Mouse (Mus musculus): ENCODE measurements around the gene Rragc. TPM values are rescaled to one million over a fixed set of nuclear protein-coding genes. Genes with fewer than 3 reads are reported as not detected.

Gene Rragc
- polyA plus RNA-seq, 1 experiment from 2014 or later = 34.0 TPM

GRCm38 (mm10) chr4:123952059-123952458, 34.8 kb downstream of the Rragc start:
- H3K4me3 ChIP-seq = no peak overlapping the region
- peaks cover 13% of the 10 kb centered on the region for H3K27me3 ChIP-seq
- H3K9ac ChIP-seq = no peak overlapping the region
- no peaks in the 10 kb centered on the region for H3K36me3 ChIP-seq
- peaks cover 8% of the 10 kb centered on the region for H3K4me1 ChIP-seq (replicated peaks)
- 48% methylated on average over 8 of the region's 8 CpGs for WGBS
- no peaks in the 10 kb centered on the region for H3K9me3 ChIP-seq (replicated peaks)
- no peak overlapping the region for H3K4me2 ChIP-seq
- H3K27ac ChIP-seq = no peak overlapping the region
- ATAC-seq (replicated peaks; ENCODE audit: insufficient number of reproducible peaks, insufficient read depth, low FRiP score, low read depth) = no peak

GRCm38 (mm10) chr4:123956703-123957491, 39.7 kb downstream of the Rragc start:
- 4% methylated on average over 31 of the region's 31 CpGs for WGBS
- Histone ChIP-seq H3K27ac (no peak overlapping the region), H3K36me3 (no peaks in the 10 kb centered on the region), H3K4me1 (replicated peaks) (peaks cover 15% of the 10 kb centered on the region), H3K4me2 (peak overlapping the region; percentile 59), H3K4me3 (peak overlapping the region; percentile 32), H3K9ac (peak overlapping the region; percentile 35; the same call in 1 of the 2 replicates), H3K9me3 (replicated peaks) (no peaks in the 10 kb centered on the region), H3K27me3 (peaks cover 23% of the 10 kb centered on the region)
- no peak for ATAC-seq (replicated peaks; ENCODE audit: insufficient number of reproducible peaks, insufficient read depth, low FRiP score, low read depth)

GRCm38 (mm10) chr4:123957492-123957808, 40.2 kb downstream of the Rragc start:
- Histone ChIP-seq H3K27ac (no peak overlapping the region), H3K9me3 (replicated peaks) (no peaks in the 10 kb centered on the region), H3K4me2 (peak overlapping the region; percentile 59), H3K4me1 (replicated peaks) (peaks cover 15% of the 10 kb centered on the region), H3K9ac (no peak overlapping the region), H3K36me3 (no peaks in the 10 kb centered on the region), H3K4me3 (peak overlapping the region; percentile 32), H3K27me3 (peaks cover 26% of the 10 kb centered on the region)
- ATAC-seq (replicated peaks; ENCODE audit: insufficient number of reproducible peaks, insufficient read depth, low FRiP score, low read depth) = no peak
- WGBS = 56% methylated on average over 4 of the region's 4 CpGs

DNA sequence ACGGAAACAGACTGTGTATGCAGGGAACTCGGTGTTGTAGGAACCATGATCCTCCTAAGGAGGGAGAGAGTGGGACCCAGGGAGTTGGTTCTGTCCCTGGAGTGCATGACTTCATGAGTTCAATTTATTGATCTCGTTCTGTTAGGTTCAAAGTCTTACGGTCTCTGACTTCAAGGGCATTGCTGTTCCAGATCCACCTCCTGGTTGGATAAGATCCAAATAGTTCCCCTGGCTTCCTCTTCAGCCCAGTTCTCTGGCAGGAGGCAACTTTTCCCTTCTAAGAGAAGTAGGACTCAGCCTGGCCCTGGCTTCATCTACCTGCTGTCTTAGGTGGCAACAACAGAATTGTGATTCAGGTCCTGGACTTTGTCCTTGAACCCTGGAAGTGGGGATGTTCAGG, 40.6 kb downstream of the Rragc start:
- no peak for ATAC-seq (replicated peaks; ENCODE audit: insufficient number of reproducible peaks, insufficient read depth, low FRiP score, low read depth)
- Histone ChIP-seq H3K4me2 (no peak overlapping the region), H3K27me3 (peaks cover 26% of the 10 kb centered on the region), H3K36me3 (no peaks in the 10 kb centered on the region), H3K9ac (no peak overlapping the region), H3K9me3 (replicated peaks) (no peaks in the 10 kb centered on the region), H3K4me1 (replicated peaks) (peaks cover 15% of the 10 kb centered on the region), H3K4me3 (no peak overlapping the region), H3K27ac (no peak overlapping the region)
- 52% methylated on average over 4 of the region's 4 CpGs for WGBS

DNA sequence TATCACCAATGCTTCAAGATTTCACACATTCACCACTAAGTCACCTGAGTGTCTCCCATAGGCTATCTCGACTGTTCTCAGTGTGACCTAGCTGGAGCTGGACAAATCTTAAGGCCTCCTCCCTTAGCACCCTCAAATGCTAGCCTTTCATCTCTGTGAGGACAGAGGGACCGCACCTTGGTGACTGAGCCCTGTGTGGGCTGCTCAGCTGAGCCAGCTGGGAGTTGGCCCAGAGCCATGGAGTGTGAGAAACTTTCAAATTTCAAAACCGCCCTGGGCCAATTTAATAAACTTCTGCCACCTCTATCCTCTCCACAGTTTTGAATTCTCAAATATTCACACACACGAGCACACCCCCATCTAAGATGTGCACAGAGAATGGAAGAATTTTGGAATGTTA, 43.7 kb downstream of the Rragc start:
- no peak overlapping the region for H3K9ac ChIP-seq
- WGBS = 33% methylated on average over 4 of the region's 4 CpGs
- no peak overlapping the region for H3K4me3 ChIP-seq
- 0 out of 2 replicates have a peak overlapping the region, but pooled peaks have one; percentile 18 for H3K4me2 ChIP-seq
- peaks cover 15% of the 10 kb centered on the region for H3K4me1 ChIP-seq (replicated peaks)
- ATAC-seq (replicated peaks; ENCODE audit: insufficient number of reproducible peaks, insufficient read depth, low FRiP score, low read depth) = no peak
- peaks cover 23% of the 10 kb centered on the region for H3K27me3 ChIP-seq
- no peak overlapping the region for H3K27ac ChIP-seq
- H3K9me3 ChIP-seq (replicated peaks) = no peaks in the 10 kb centered on the region
- H3K36me3 ChIP-seq = no peaks in the 10 kb centered on the region

GRCm38 (mm10) chr4:123962721-123963120, 45.5 kb downstream of the Rragc start:
- H3K9me3 ChIP-seq (replicated peaks) = no peaks in the 10 kb centered on the region
- ATAC-seq (replicated peaks; ENCODE audit: insufficient number of reproducible peaks, insufficient read depth, low FRiP score, low read depth) = no peak
- H3K36me3 ChIP-seq = no peaks in the 10 kb centered on the region
- WGBS = 68% methylated on average over 9 of the region's 9 CpGs
- H3K4me1 ChIP-seq (replicated peaks) = peaks cover 10% of the 10 kb centered on the region
- no peak overlapping the region for H3K9ac ChIP-seq
- no peak overlapping the region for H3K27ac ChIP-seq
- peaks cover 8% of the 10 kb centered on the region; the same call in 1 of the 2 replicates for H3K27me3 ChIP-seq
- H3K4me2 ChIP-seq = no peak overlapping the region
- no peak overlapping the region for H3K4me3 ChIP-seq

GRCm38 (mm10) chr4:123968663-123969321, 51.5 kb downstream of the Rragc start:
- WGBS = 76% methylated on average over 8 of the region's 8 CpGs
- Histone ChIP-seq H3K4me2 (no peak overlapping the region), H3K4me1 (replicated peaks) (peaks cover 10% of the 10 kb centered on the region), H3K27ac (no peak overlapping the region), H3K9ac (no peak overlapping the region), H3K36me3 (no peaks in the 10 kb centered on the region), H3K27me3 (peaks cover 17% of the 10 kb centered on the region), H3K4me3 (no peak overlapping the region), H3K9me3 (replicated peaks) (no peaks in the 10 kb centered on the region)
- ATAC-seq (replicated peaks; ENCODE audit: insufficient number of reproducible peaks, insufficient read depth, low FRiP score, low read depth) = no peak

GRCm38 (mm10) chr4:123969458-123969857, 52.2 kb downstream of the Rragc start:
- Histone ChIP-seq H3K27ac (no peak overlapping the region), H3K4me1 (replicated peaks) (peaks cover 10% of the 10 kb centered on the region), H3K9me3 (replicated peaks) (no peaks in the 10 kb centered on the region), H3K27me3 (peaks cover 17% of the 10 kb centered on the region), H3K4me3 (no peak overlapping the region), H3K9ac (no peak overlapping the region), H3K4me2 (no peak overlapping the region), H3K36me3 (no peaks in the 10 kb centered on the region)
- WGBS = 52% methylated on average over 7 of the region's 7 CpGs
- no peak for ATAC-seq (replicated peaks; ENCODE audit: insufficient number of reproducible peaks, insufficient read depth, low FRiP score, low read depth)

DNA sequence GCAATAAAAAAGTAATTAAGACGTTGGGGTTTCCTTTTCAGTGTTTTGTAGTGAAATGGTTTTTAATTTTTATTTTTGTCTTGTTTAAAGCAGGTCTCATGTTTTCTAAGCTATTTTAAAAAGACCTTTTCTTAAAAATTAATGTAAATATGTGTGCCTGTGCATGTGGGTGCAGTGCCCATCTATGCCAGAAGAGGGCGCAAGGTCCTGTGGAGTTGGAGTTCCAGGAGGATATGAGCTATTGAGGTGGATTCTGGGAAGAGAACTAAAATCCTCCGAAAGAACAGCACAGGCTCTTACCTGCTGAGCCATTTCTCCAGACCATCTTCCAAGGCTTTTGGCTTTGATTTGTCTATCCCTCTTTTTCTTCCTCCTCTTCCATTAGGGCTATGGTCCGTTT, 53.8 kb downstream of the Rragc start:
- no peak overlapping the region for H3K27ac ChIP-seq
- 75% methylated on average over 4 of the region's 4 CpGs for WGBS
- peaks cover 10% of the 10 kb centered on the region for H3K4me1 ChIP-seq (replicated peaks)
- no peaks in the 10 kb centered on the region for H3K9me3 ChIP-seq (replicated peaks)
- no peak overlapping the region for H3K9ac ChIP-seq
- no peak overlapping the region for H3K4me3 ChIP-seq
- ATAC-seq (replicated peaks; ENCODE audit: insufficient number of reproducible peaks, insufficient read depth, low FRiP score, low read depth) = no peak
- peaks cover 17% of the 10 kb centered on the region for H3K27me3 ChIP-seq
- no peaks in the 10 kb centered on the region for H3K36me3 ChIP-seq
- no peak overlapping the region for H3K4me2 ChIP-seq

GRCm38 (mm10) chr4:123972423-123973049, 55.3 kb downstream of the Rragc start:
- Histone ChIP-seq H3K36me3 (no peaks in the 10 kb centered on the region), H3K27ac (no peak overlapping the region), H3K4me3 (peak overlapping the region; percentile 35), H3K27me3 (peaks cover 17% of the 10 kb centered on the region), H3K4me1 (replicated peaks) (peaks cover 6% of the 10 kb centered on the region), H3K9me3 (replicated peaks) (no peaks in the 10 kb centered on the region), H3K9ac (no peak overlapping the region), H3K4me2 (peak overlapping the region; percentile 62)
- 16% methylated on average over 29 of the region's 29 CpGs for WGBS
- no peak; the same call in 1 of the 2 replicates for ATAC-seq (replicated peaks; ENCODE audit: insufficient number of reproducible peaks, insufficient read depth, low FRiP score, low read depth)

DNA sequence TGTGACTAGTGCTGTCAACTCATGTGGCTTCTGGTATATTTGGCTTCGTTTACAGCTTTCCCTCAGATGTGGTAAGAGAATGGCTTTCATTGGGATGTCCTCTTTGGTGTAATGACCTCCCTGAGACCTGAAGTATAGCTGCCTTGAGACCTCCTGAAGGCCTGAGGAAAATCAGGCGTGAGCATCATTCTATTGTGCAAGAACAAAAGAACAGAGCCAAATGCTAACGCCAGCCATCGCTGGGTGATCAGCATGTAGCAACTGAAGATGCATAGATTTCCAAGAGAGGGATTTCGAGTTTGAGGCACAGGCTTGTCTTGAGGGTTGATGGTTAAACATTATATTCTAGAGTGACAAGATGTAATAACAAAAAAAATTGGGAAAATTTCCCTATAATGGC, 64.9 kb downstream of the Rragc start:
- H3K9me3 ChIP-seq (replicated peaks) = no peaks in the 10 kb centered on the region
- H3K4me2 ChIP-seq = no peak overlapping the region
- no peak overlapping the region for H3K27ac ChIP-seq
- H3K36me3 ChIP-seq = no peaks in the 10 kb centered on the region
- 72% methylated on average over 5 of the region's 5 CpGs for WGBS
- no peak overlapping the region for H3K4me3 ChIP-seq
- no peak overlapping the region for H3K9ac ChIP-seq
- peaks cover 4% of the 10 kb centered on the region for H3K27me3 ChIP-seq
- no peak for ATAC-seq (replicated peaks; ENCODE audit: insufficient number of reproducible peaks, insufficient read depth, low FRiP score, low read depth)
- peaks cover 3% of the 10 kb centered on the region; the same call in 1 of the 2 replicates for H3K4me1 ChIP-seq (replicated peaks)

Measured in heart, embryonic 15.5 days (tissue).